Mouse (Mus musculus) liver, adult 2 months (tissue): ENCODE data around the gene Rpl34. TPM values are rescaled to one million over a fixed set of nuclear protein-coding genes. Genes with fewer than 3 reads are reported as not detected.

Source experiments
- DNase-seq: peaks from one replicate; pipeline ENCODE4 v3.0.0-alpha.2; 2011; ENCODE audit warnings: low read depth, low spot score; ENCODE audit errors: extremely low read depth
- H3K27ac ChIP-seq: fragments of 200-500 bp; replicated peaks from 2 replicates; pipeline ENCODE4 v1.5.1; 2012; ENCODE audit warnings: low read depth, mild to moderate bottlenecking, control low read depth, inconsistent platforms, low read length; ENCODE audit not compliant: insufficient read depth
- H3K27me3 ChIP-seq: fragments of 200-500 bp; 2 replicates; pipeline ENCODE4 v1.6.1; 2012; ENCODE audit warnings: mild to moderate bottlenecking, moderate library complexity, low read length, inconsistent platforms; ENCODE audit not compliant: control insufficient read depth, insufficient read depth
- H3K36me3 ChIP-seq: fragments of 200-500 bp; 2 replicates; pipeline ENCODE4 v1.6.1; 2012; ENCODE audit warnings: low read length, inconsistent platforms; ENCODE audit not compliant: control insufficient read depth, insufficient read depth
- H3K4me1 ChIP-seq: fragments of 200-500 bp; 2 replicates; pipeline ENCODE4 v1.6.1; 2011; ENCODE audit warnings: low read length; ENCODE audit not compliant: control insufficient read depth, insufficient read depth
- H3K4me3 ChIP-seq: fragments of 200-500 bp; 2 replicates; pipeline ENCODE4 v1.5.1; 2011; ENCODE audit warnings: low read depth, mild to moderate bottlenecking, control low read depth, low read length, moderate library complexity; ENCODE audit not compliant: insufficient read depth
- H3K79me2 ChIP-seq: fragments of 200-500 bp; 2 replicates; pipeline ENCODE4 v1.6.1; 2012; ENCODE audit warnings: inconsistent platforms, mild to moderate bottlenecking, low read length, moderate library complexity; ENCODE audit not compliant: control insufficient read depth, insufficient read depth
- H3K9ac ChIP-seq: fragments of 200-500 bp; 2 replicates; pipeline ENCODE4 v1.6.1; 2012; ENCODE audit warnings: low read depth, mild to moderate bottlenecking, control low read depth, inconsistent platforms, low read length
- CTCF ChIP-seq: fragments of 200-500 bp; IDR thresholded peaks from 2 replicates; pipeline ENCODE4 v1.5.1; 2011; ENCODE audit warnings: low read depth, low read length, control low read depth
- POLR2A ChIP-seq: fragments of 200-500 bp; IDR thresholded peaks from 2 replicates; pipeline ENCODE4 v1.6.1; 2011; ENCODE audit warnings: low read length, control low read depth; ENCODE audit not compliant: insufficient read depth; ENCODE audit errors: extremely low read depth
- WGBS: fragments of 180-500 bp; shearing (Covaris S2); methylation state at CpG from one replicate; pipeline ENCODE4 v1.1.7; 2018; 5-methylcytosine and 5-hydroxymethylcytosine counted together
- polyA plus RNA-seq: library from polyadenylated mRNA; depleted of rRNA; stranded (reverse); fragments of >200 nt; gene quantifications from 2 replicates; pipeline ENCODE4 v1.2.3, GENCODE M21; 2012
- total RNA-seq: library from RNA; depleted of rRNA; stranded (reverse); fragments of >200 nt; gene quantifications from 2 replicates; pipeline ENCODE4 v1.2.3, GENCODE M21; 2014

Rpl34 gene
- total and polyA plus RNA-seq, 2 experiments, result 420 to 688 TPM

- TF ChIP-seq CTCF (0 out of 2 replicates have a peak, but pooled peaks have one; percentile 8), POLR2A (no peak)
- WGBS, result under 1% methylated on average over 58 of the region's 58 CpGs
- H3K27me3 ChIP-seq, result no peaks in the 10 kb centered on the region
- DNase-seq, result peak; percentile 37
- peak overlapping the region; percentile 94 for H3K9ac ChIP-seq
- peak overlapping the region; percentile 82 for H3K4me3 ChIP-seq
- H3K36me3 ChIP-seq, result peaks cover 37% of the 10 kb centered on the region
- H3K79me2 ChIP-seq, result peaks cover 6% of the 10 kb centered on the region
- H3K4me1 ChIP-seq, result peaks cover 3% of the 10 kb centered on the region; the same call in 1 of the 2 replicates
- peak overlapping the region; percentile 53 for H3K27ac ChIP-seq
These were observed 568 bp downstream of the Rpl34 start for GRCm38 (mm10) chr3:130729472-130730188.

- H3K79me2 ChIP-seq, result peaks cover 6% of the 10 kb centered on the region
- no peak for TF ChIP-seq CTCF
- no peak for TF ChIP-seq POLR2A
- H3K9ac ChIP-seq, result no peak overlapping the region
- peaks cover 3% of the 10 kb centered on the region; the same call in 1 of the 2 replicates for H3K4me1 ChIP-seq
- WGBS, result 60% methylated on average over 4 of the region's 4 CpGs
- no peaks in the 10 kb centered on the region for H3K27me3 ChIP-seq
- H3K4me3 ChIP-seq, result no peak overlapping the region
- H3K27ac ChIP-seq, result no peak overlapping the region
- H3K36me3 ChIP-seq, result peaks cover 39% of the 10 kb centered on the region
- DNase-seq, result no peak
These were observed 2.5 kb downstream of the Rpl34 start for GRCm38 (mm10) chr3:130727676-130728075.

- H3K36me3 ChIP-seq, result peaks cover 39% of the 10 kb centered on the region
- 75% methylated on average over 1 of the region's 1 CpGs for WGBS
- DNase-seq, result no peak
These were observed 3.2 kb downstream of the Rpl34 start for GRCm38 (mm10) chr3:130727036-130727435.

GRCm38 (mm10) chr3:130725718-130726117 lies 4.5 kb downstream of the Rpl34 start:
- H3K4me1 ChIP-seq, result peaks cover 3% of the 10 kb centered on the region; the same call in 1 of the 2 replicates
- TF ChIP-seq CTCF (no peak), POLR2A (no peak)
- no peak overlapping the region for H3K9ac ChIP-seq
- WGBS, result 82% methylated on average over 2 of the region's 2 CpGs
- no peak overlapping the region for H3K4me3 ChIP-seq
- no peak for DNase-seq
- peaks cover 39% of the 10 kb centered on the region for H3K36me3 ChIP-seq
- no peaks in the 10 kb centered on the region for H3K27me3 ChIP-seq
- peaks cover 6% of the 10 kb centered on the region for H3K79me2 ChIP-seq
- H3K27ac ChIP-seq, result no peak overlapping the region

More at GRCm38 (mm10) chr3:130727036-130727435, 3.2 kb downstream of the Rpl34 start:
- peaks cover 6% of the 10 kb centered on the region for H3K79me2 ChIP-seq
- no peak overlapping the region for H3K9ac ChIP-seq
- H3K4me1 ChIP-seq, result peaks cover 3% of the 10 kb centered on the region; the same call in 1 of the 2 replicates
- no peaks in the 10 kb centered on the region for H3K27me3 ChIP-seq
- no peak overlapping the region for H3K27ac ChIP-seq
- H3K4me3 ChIP-seq, result no peak overlapping the region
- TF ChIP-seq CTCF, result no peak
- no peak for TF ChIP-seq POLR2A

- WGBS, result 83% methylated on average over 11 of the region's 11 CpGs
- Histone ChIP-seq H3K27me3 (no peaks in the 10 kb centered on the region), H3K9ac (no peak overlapping the region), H3K27ac (no peak overlapping the region), H3K36me3 (peaks cover 31% of the 10 kb centered on the region), H3K79me2 (no peaks in the 10 kb centered on the region), H3K4me3 (no peak overlapping the region), H3K4me1 (no peaks in the 10 kb centered on the region)
- DNase-seq, result no peak
- TF ChIP-seq POLR2A (no peak), CTCF (no peak)
These were observed 7.3 kb downstream of the Rpl34 start for GRCm38 (mm10) chr3:130722733-130723478.

GRCm38 (mm10) chr3:130720225-130720624 lies 10.0 kb downstream of the Rpl34 start:
- WGBS, result 85% methylated on average over 4 of the region's 4 CpGs
- no peak for DNase-seq
- TF ChIP-seq CTCF (no peak), POLR2A (no peak)

More at GRCm38 (mm10) chr3:130720225-130720624, 10.0 kb downstream of the Rpl34 start:
- no peak overlapping the region for H3K4me3 ChIP-seq
- peaks cover 4% of the 10 kb centered on the region for H3K36me3 ChIP-seq
- no peaks in the 10 kb centered on the region for H3K79me2 ChIP-seq
- no peak overlapping the region for H3K9ac ChIP-seq
- no peaks in the 10 kb centered on the region for H3K27me3 ChIP-seq
- no peaks in the 10 kb centered on the region for H3K4me1 ChIP-seq
- no peak overlapping the region for H3K27ac ChIP-seq
